Mouse (Mus musculus): ENCODE measurements around the gene Polr3gl.

DNA sequence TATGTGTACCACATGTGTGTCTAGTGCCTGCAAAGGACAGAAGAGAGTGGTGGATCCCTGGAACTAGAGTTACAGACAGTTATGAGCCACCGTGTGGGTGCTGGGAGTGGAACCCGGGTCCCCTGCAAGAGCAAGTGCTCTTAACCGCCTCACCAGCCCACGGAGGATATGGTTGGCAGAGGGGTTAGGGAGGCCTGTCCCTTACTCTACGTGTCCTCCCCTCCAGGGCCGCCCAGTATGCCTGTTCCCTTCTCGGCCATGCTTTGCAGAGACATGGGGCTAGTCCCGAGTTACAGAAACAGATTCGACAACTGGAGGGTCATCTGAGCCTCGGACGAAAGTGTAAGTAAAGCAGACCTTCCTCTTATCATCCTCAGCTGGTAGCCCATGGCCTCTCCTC lies 42.5 kb upstream of the Polr3gl start:
- TF ChIP-seq POLR2A (IDR thresholded peaks at IDR 0.05; ENCODE audit: low read depth, low read length) = no peak
- no peak for TF ChIP-seq CTCF (conservative IDR thresholded peaks at IDR 0.05; ENCODE audit: insufficient read depth, insufficient read length, low read depth, low read length)

All from kidney, adult 2 months (tissue).